Mouse (Mus musculus): Measurements from ENCODE around the gene Adcy7. TPM values are rescaled to one million over a fixed set of nuclear protein-coding genes. Genes with fewer than 3 reads are reported as not detected.
A peak's percentile ranks its signal among the peaks of the same experiment; 100 is the strongest.

Adcy7 gene
- polyA plus RNA-seq, 1 experiment from 2014 or later = 21.1 TPM

DNA sequence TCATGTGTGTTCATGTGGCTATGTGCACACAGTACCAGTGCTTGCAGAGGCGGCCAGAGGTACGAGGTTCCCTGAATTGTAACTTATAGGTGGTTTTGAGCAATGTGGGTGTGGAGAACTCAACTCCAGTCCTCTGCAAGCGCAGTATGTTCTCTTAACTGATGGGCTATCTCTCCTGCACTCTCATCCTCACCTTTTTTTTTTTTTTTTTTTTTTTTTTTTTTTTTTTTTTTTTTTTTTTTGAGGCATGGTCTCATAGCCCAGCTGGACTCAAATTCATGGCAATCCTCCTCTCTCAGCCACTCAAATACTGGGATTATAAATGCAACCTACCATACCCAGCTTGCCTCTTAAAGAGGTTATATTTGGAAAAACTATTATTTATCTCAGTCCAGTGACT, 58.6 kb downstream of the Adcy7 start:
- DNase-seq (ENCODE audit: low spot score) = no peak

DNA sequence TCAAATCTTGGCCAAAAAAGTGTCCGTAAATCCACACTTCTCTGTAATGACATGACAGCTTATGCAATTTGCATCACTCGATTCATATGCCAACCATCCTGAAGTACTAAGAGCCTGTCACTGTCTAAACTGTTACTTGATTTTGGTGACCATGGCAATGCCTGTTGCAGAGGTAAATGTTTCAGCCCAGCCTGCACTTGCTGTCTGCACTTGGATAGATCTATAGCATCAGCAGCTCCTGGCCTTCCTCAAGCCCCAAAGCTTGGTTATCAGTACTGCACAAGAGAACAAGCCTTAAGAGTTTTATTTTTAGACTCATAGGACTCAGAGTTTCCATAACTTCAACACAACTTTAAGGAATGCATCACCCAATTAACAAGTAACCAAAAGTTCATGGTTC, 62.2 kb downstream of the Adcy7 start:
- no peak for DNase-seq (ENCODE audit: low spot score)

DNA sequence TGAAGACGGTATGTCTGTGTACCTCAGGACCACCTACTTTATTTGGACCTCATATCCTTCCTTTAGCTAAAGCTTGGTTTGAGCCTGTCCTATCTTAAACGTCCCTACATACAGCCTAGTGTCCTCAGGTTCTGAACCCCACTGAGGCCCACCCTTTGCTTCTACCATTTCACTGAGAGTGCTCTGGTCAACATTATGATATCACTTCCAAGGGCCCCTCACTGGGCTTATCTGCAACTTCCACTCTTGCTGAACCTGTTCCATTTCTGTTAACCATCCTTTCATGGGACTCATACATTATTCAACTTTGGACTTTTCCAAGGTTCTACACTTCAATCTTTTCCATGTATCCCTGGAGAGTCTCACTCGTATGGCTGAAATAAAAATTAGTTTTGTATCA, 62.8 kb downstream of the Adcy7 start:
- no peak for DNase-seq (ENCODE audit: low spot score)

DNA sequence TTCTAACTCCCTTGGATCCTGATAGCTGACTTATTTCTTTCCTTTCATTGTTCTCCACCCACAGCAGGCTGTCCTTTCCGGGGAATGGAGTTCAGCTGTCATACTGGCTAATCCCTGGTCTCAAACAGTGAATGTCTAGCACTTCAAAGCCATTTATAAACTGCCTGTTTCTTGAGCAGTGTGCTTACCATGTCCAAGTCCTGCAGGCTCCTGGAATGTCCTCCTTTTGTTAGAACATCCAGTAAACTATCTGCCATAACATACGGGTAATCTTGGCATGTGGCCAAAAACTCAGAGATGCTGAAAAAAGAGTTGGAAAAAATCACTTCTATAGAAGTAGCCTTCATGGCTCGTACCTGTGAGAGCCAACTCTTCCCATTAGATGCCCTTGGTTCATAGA, 67.0 kb downstream of the Adcy7 start:
- no peak for DNase-seq (ENCODE audit: low spot score)

DNA sequence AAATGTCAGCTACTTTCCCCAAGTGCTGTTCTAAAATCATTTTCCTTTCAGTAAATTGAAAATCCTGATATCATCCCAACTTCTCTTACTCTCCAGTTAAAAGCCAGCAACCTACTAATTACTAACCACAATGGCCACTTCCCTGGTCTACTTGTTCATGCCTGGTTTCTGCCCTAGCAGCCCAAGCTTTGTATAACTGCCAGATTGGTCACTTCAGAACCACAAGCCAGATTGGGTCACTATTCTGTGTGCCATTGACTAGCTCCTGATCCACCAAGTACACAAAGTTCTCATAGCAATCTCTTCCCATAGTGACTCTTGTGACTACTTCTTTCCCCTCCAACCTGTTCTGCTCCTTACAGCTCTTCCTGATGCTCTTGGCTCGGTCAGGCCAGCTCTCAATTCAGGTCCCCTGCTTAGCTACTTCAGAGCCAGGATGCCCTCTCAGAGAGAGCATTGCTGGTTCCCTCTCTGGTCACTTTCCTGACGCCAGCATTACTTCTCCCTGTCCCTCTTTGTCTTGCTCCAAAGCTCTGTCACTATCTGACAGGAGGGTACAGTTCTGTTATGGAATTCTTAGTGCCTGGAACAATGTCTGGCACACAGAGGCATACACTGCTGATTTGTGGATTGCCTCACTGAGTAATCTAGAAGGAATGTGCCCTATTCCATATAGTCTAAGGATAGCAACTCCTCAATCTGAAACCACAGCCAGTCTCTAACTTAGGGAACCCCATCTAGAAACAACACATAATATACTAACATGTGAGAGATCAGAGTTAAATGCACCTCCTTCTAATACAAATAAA, 67.9 kb downstream of the Adcy7 start:
- no peak for DNase-seq (ENCODE audit: low spot score)

DNA sequence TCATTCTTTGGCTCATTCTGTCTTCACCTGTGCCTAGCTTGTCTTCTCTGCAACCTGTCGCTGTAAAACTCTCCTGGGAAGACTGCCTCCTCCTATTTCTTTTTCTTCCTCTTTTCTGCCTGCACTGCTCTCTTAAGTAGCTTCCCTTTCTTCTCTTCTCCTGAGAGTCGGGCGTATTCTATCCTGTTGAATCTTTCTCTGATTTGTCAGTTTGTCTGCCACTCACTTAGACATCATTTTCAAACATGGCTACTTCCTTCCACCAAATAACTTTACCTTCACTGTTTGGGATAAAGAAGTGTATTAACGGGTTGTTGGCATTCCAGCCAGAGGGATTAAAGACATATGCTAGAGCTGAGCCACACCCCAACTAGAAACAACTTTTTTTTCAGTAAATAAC, 69.8 kb downstream of the Adcy7 start:
- DNase-seq (ENCODE audit: low spot score) = no peak

DNA sequence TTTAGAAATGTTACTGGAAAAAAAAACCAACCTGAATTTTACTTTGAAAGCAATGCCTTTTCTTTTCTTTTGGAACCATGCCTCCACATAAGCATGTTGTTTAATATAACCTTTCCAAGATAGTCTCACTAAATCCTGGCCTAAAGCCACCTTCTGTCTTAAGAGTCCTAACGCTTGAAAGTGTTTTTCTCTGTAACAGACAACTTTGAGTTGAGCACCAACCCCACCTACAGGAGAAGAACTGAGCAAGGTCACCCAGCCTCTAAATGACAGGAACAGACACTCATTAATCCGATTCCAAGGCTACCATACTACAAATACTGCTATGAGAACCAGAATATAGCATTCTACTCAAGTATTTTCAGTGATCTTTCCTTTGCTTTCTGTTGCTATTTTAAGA, 76.8 kb downstream of the Adcy7 start:
- no peak for DNase-seq (ENCODE audit: low spot score)

DNA sequence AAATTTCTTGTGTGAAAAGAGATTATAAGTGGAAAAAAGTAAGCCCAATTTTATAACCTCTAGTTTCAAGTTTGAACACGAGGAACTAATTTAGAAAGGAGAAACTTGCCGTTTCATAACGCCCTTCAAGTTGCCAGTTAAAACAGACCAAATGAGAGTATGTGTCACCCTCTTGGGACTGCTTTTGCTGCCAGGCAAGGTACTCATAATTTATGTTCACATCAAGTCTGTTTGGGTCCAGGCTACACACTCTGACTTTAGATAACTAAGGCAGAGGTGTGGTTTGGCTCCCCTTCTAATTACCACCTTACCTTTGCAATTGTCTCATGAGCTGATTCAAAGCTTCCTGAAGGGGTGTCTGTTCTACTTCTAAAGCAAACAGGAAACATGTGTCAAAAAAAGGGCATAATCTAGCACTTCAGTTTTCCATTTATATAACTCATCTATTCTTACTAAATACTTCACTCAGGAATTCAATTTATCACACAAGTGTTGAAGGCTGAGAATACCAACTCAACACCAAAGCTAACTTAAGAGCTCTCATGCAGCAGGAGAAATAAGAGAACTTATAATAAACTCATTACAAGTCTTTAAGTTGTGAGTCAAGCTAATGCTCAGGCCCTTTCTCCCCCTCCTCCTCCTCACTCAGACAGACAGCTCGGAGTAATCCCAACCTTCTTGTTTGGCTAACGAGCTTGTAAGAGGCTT, 85.2 kb downstream of the Adcy7 start:
- DNase-seq (ENCODE audit: low spot score) = no peak

DNA sequence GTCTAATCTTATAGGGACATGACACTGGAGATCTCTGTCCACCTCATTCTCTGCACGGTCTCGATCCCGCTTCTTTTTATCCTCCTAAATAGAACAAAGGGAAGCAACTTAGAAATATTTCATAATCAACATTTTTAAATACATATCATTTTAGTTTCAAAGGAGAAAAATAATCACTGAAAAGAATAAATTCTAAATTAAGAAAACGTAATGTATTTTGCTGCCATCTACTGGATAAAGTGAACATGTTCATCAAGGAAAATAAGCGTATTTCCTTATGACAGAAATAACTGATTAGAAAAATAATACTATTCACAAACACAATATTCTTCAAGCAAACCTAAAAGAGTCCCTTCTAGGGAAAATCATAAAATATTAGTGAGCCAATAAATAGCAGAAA, 85.7 kb downstream of the Adcy7 start:
- peak; percentile 17 for DNase-seq (ENCODE audit: low spot score)

DNA sequence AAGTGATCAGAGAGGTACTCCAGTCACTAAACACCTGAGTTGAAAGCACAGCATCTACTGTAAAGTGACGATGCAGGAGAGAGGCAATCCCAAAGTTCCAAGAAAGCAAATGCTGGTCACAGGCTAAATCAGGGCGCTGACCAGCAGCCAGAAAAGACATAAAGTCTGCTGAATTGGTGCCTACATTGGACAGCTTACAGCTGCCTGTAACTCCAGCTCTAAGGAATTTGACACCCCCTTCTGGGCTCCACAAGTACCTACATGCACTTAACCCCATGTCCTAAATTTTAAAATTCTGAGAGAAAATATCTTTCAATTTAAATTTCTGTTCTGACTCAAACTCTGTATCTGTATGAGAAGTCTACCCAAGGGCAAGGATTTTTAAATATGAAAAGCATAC, 87.8 kb downstream of the Adcy7 start:
- DNase-seq (ENCODE audit: low spot score) = no peak

DNA sequence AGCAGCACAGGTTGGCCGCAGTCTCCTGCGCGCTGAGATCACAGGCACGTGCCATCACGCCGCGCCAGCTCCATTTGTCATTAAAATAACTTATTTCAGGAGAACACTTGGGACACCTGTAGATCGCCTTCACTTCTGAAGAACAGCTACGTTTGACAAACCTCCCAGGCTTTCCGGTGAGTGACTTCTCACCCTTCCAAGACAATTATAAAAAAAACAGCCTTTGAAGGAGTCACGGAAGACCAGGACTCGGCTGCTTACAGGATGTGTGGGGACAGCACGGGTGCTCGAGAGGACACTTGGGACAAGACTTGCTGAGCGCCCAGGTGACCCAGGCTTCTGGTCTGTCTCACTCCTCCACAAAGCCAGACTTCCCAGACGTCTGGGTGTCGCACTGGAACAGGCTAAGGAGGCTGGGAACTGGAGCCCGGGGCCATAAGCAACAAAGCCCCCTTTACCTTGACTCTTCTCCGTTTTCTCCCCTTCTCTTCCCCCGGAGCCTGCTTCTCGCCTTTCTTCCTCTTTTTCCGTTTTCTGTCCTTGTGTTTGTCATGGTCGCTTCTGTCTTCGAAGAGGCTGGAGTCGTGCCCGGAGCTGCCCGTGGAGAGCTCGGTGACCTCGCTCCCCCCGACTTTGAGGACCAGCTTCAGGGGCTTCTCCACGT, 89.0 kb downstream of the Adcy7 start:
- peak; percentile 34 for DNase-seq (ENCODE audit: low spot score)

DNA sequence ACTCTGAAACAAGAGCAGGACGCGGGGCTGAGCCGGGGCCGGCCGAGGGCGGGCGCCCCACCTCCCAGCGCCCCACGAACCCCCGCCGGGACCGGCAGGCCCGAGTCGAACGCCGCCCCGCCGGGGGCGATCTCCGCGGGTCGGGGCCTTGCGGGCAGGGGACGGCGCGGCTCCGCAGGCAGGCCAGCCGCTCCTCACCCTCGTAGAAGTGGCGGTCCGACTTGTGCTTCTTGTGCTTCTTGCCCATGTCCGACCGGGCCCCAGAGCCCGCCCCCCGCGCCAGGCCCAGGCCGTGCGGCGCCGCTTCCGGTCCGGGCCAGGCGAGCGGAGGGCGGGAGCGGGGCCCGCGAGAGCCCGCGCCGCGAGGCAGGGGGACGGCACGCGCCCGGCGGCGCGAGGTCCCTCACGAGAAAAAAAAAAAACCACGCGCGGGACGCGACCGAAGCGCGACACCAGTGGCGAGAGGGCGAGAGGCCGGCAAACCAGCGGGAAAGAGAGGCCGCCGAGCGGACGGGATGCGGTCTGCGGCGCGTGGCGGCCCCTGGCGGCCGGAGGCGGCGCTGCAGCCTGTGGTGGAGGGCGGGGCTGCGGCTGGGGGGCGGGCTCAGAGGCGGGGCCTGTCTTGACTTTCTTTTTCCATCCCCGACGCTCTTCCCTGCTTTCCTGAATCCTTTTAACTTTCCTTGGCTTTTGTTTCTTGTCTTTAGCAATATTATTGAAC, 89.7 kb downstream of the Adcy7 start, which contains the start of gene Brd7:
Gene Brd7 (minus strand): TSS at position 487 of the 721 bp plus-strand sequence.
- peak; percentile 74 for DNase-seq (ENCODE audit: low spot score)

DNA sequence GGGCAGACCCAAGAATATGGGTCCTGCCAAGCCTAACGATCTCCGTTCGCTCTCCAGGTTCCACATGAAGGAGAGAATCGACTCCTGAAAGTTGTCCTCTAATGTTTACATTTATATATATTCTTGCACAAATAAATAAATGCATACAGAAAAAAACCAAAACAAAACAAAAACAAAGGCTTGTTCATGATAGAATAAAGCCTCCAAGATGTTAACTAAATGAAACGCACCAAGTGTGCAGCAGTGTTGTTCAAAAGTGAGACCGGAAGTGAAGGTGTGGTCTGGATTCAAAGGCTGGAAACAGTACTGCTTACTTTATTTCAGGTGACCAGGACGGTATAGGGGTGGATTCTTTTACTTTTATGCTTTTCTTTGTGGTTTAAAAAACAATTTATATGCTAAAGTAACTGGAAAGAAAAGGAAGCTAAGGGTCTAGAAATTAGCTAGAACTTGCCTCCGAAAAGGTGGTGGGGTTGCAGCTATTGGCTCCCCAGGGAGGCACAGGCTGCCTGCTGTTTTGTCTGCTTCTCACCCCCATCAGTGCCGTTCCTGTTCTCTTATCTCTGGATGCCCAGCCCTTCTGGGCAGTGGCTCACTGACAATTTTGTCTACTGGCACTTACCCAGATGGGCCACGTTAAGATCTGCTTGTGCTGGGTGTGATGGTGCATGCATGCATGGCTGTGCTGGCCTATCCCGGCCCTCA, 90.4 kb downstream of the Adcy7 start:
- DNase-seq (ENCODE audit: low spot score) = peak; percentile 63

DNA sequence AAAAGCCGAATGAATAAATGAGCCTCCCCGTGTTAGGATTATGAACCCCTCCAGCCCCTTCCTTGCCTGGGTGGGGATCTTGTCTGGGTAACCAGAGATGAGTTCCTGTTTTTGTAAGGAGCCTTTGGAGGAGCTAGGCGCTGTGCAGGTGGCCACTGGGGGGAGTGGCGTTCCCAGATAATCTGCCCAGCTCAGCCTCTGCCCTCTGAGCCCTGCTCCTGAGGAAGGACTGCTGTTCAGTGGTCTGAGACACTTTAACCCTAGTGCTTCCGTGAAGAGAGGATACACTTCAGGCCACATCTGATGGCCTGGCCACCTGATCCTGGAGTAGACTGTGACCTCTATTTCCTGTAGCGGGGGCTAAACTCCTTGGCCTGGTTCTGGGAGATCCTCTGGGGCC, 97.0 kb downstream of the Adcy7 start:
- DNase-seq (ENCODE audit: low spot score) = no peak

DNA sequence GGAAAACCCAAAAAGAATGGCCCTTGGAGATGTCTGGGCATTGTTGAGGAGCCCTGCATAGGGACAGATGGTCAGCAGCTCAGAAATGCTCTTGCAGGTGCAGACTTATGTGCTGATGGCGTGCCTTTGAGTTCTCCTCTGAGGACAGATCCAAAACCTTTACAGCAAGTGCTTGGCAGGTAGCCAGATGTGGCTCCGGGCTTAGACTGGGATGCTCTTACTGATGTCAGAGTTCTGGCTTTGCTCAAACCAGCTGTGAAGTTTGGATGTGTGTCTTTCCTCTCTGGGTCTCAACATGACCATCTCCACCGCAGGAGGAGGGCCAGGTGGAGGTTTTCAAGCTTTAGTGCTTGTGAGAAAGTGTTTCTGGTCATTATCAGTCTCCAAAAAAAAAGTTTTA, 97.6 kb downstream of the Adcy7 start:
- no peak for DNase-seq (ENCODE audit: low spot score)

DNA sequence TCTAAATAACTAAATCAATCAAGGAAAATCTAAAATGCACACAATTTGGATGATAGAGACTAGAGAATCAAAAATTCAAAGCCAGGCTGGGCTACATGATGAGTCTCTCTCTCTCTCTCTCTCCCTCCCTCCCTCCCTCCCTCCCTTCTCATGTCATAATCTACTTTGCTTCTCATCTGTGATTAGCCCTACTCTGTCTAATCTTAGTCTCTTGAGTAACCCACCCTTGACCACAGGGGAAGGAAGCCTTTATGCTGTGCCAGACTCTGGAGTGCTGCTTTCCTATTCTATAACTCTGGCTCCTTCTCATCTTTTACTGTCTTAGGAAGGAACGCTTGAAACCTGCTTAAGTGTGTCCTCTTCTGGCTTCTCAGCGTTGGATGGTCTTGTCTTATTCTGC, 99.3 kb downstream of the Adcy7 start:
- DNase-seq (ENCODE audit: low spot score) = no peak

DNA sequence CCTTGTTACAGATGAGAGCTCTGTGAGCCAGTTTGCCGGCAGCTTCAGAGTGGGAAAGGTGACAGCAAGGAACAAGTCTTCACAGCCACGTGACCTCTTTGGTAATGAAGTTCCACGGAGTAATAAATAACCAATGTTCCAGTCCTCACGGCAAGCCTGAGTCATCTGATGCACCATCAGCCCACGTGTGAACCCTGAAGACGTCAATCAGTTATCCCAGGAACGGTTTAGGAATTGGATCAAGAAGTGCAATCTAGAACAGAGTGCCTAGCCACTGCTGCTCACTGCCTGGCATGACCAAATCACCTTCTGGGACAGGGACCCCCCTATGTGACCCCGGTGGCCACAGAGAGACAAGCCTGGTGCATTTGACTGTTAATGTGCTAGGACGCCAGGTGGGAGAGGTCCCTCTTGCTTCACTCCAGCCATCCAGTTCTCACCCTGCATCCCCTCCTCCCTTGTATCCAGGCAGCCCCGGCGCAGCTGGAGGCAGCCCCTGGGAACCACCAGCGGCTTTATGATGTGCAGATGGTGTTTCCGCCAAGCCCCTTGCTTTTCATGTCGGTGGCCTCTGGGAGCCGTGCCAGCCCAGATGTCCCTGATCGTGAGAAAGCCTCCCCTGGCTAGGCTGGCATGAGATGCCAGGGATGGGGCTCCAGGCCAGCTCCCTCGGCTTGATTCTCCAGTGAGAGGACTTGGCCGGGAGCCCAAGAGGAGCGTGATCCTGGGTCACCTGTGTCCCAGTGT, 104.8 kb downstream of the Adcy7 start:
- peak; percentile 48 for DNase-seq (ENCODE audit: low spot score)
